In the genomic region with DNA sequence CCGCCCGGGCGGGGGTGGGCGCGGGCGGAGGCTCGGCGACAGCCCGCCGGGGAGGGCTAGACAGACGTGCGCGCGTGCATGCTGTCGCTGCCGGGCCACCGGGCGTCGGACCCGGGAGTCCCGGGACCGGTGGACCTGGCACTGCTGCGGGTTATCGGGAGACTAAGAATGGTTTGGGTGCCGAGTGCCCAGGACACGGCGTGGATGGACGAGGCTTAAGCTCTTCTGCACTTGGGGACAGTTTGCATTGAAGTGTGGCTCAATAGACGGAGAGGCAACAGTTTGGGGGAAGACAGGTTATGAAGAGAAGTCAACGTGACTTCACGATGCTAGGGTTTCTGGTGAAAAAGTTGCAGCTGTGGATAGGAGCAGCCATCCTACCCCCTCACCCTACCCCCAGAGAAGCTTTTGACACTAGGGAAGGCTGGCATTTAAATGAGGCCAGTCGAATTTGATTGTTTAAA, we compare ENCODE assay signal across 8 mouse cellular contexts. TPM values are rescaled to one million over a fixed set of nuclear protein-coding genes. Genes with fewer than 3 reads are reported as not detected.
DNase-seq lines count a peak whose midpoint lies in the region; ATAC-seq and TF ChIP-seq lines count a peak whose summit lies in the region.

No protein-coding gene starts in this region.

- H3K27ac ChIP-seq in ES-E14 (ENCODE audit: insufficient read depth, low read depth, low read length, poor library complexity, severe bottlenecking): no peak overlapping the region
- H3K27ac ChIP-seq in bone marrow macrophage, adult 2 months (ENCODE audit: insufficient read depth, low read depth, low read length): no peak overlapping the region
- peak overlapping the region; percentile 100 for H3K27ac ChIP-seq in hindbrain, embryonic 10.5 days
- peak overlapping the region; percentile 79 for H3K27ac ChIP-seq in lung, postnatal 0 days (ENCODE audit: low read length)

- peaks cover 3 to 4% of the 10 kb centered on the region in 2 experiments; a peak in 2 of 4 replicates for H3K4me1 ChIP-seq in ES-E14 (ENCODE audit: control insufficient read depth in 2 of 2, insufficient read depth in 2 of 2, low read length in 2 of 2, poor library complexity in 1 of 2)
- H3K4me1 ChIP-seq in bone marrow macrophage, adult 2 months (ENCODE audit: control insufficient read depth, insufficient read depth, low read length): no peaks in the 10 kb centered on the region
- peaks cover 48% of the 10 kb centered on the region for H3K4me1 ChIP-seq in hindbrain, embryonic 10.5 days (replicated peaks)
- H3K4me1 ChIP-seq in lung, postnatal 0 days (ENCODE audit: insufficient read depth, low read depth, low read length): peaks cover 7% of the 10 kb centered on the region; the same call in 1 of the 2 replicates

- TF ChIP-seq CTCF in bone marrow macrophage, adult 2 months (IDR thresholded peaks at IDR 0.05; ENCODE audit: low read depth, low read length): no peak
- TF ChIP-seq CTCF in lung, postnatal 0 days (IDR thresholded peaks at IDR 0.05): no peak

- H3K4me2 ChIP-seq in lung, postnatal 0 days (replicated peaks; ENCODE audit: low read depth, low read length): peak overlapping the region; percentile 94

- in situ Hi-C loops in ES-E14 (cut with MboI; ENCODE audit: low sequenced_read_pairs in 2 of 2, unreplicated experiment in 2 of 2): loop anchor here in 1 of 2 experiments (10.0 kb wide), 1 partner anchor 63 kb away; no protein-coding TSS in a partner anchor

- peak overlapping the region; percentile 93 to 94 for H3K4me3 ChIP-seq in ES-E14 (ENCODE audit: insufficient read depth in 1 of 2, low read depth in 1 of 2, low read length in 2 of 2, poor library complexity in 1 of 2, severe bottlenecking in 1 of 2)
- H3K4me3 ChIP-seq in bone marrow macrophage, adult 2 months (ENCODE audit: insufficient read depth, low read length): peak overlapping the region; percentile 69
- H3K4me3 ChIP-seq in hindbrain, embryonic 10.5 days: peak overlapping the region; percentile 94
- peak overlapping the region; percentile 84 for H3K4me3 ChIP-seq in lung, postnatal 0 days (ENCODE audit: low read depth, low read length)

- peak; percentile 16 to 28 for DNase-seq in layer of hippocampus, adult 18-20 months (ENCODE audit: low spot score in 2 of 2)
- DNase-seq in layer of hippocampus, adult 9-10 months (ENCODE audit: low spot score): no peak
- DNase-seq in ES-E14 (ENCODE audit: low read depth, low spot score): no peak
- DNase-seq in hindbrain, embryonic 10.5 days (ENCODE audit: low spot score): no peak
- no peak for DNase-seq in lung, postnatal 0 days (ENCODE audit: low spot score)
- DNase-seq in yolk sac, embryonic 10.5 days (ENCODE audit: low spot score): no peak
- no peak for DNase-seq in ovary, postnatal 14 days (ENCODE audit: low spot score)

- no peaks in the 10 kb centered on the region for H3K9me3 ChIP-seq in ES-E14 (ENCODE audit: control insufficient read depth, insufficient read depth, low read depth, low read length)
- no peaks in the 10 kb centered on the region for H3K9me3 ChIP-seq in hindbrain, embryonic 10.5 days
- H3K9me3 ChIP-seq in lung, postnatal 0 days (ENCODE audit: low read length): no peaks in the 10 kb centered on the region

- no peak for TF ChIP-seq EP300 in lung, postnatal 0 days (IDR thresholded peaks at IDR 0.05)

- no peaks in the 10 kb centered on the region for H3K36me3 ChIP-seq in ES-E14 (ENCODE audit: control insufficient read depth, insufficient read depth, low read length, poor library complexity, severe bottlenecking)
- H3K36me3 ChIP-seq in hindbrain, embryonic 10.5 days: no peaks in the 10 kb centered on the region
- H3K36me3 ChIP-seq in lung, postnatal 0 days (ENCODE audit: insufficient read depth, low read length): no peaks in the 10 kb centered on the region

- WGBS in hindbrain, embryonic 10.5 days: under 1% methylated on average over 32 of the region's 32 CpGs
- under 1% methylated on average over 27 of the region's 32 CpGs for WGBS in lung, postnatal 0 days

- ATAC-seq in lung, postnatal 0 days: no peak

- peak overlapping the region; percentile 80 for H3K9ac ChIP-seq in ES-E14 (ENCODE audit: insufficient read depth, low read depth, low read length, poor library complexity, severe bottlenecking)
- H3K9ac ChIP-seq in lung, postnatal 0 days (replicated peaks; ENCODE audit: low read depth): peak overlapping the region; percentile 60

- no peak for TF ChIP-seq POLR2A in bone marrow macrophage, adult 2 months (IDR thresholded peaks at IDR 0.05; ENCODE audit: borderline replicate concordance, low read depth, low read length)

- H3K27me3 ChIP-seq in hindbrain, embryonic 10.5 days (ENCODE audit: insufficient read depth, poor library complexity, severe bottlenecking): no peaks in the 10 kb centered on the region
- H3K27me3 ChIP-seq in lung, postnatal 0 days (replicated peaks; ENCODE audit: insufficient read depth, low read length): no peaks in the 10 kb centered on the region

TF ChIP-seq in ES-E14, 5 proteins besides CTCF, POLR2A, EP300 and RAD21:
- TF ChIP-seq MAFK (IDR thresholded peaks at IDR 0.05; ENCODE audit: insufficient read depth, low read depth, low read length): no peak
TF ChIP-seq in ES-E14: peak in this region for 0.

RNA-seq across cellular contexts. Expression of a gene that starts 1.3 kb away (rescaled TPM):
- 10 to 100 TPM; 83.9 to 88.1 TPM for total RNA-seq in layer of hippocampus, adult 18-20 months (2021)
- 16.0 and 29.5 TPM in 2 replicates for total RNA-seq in ES-E14 (2012; rRNA removed)
- 0.23 TPM in 1 of 2 replicates, not detected in the other for polyA plus RNA-seq in bone marrow macrophage, adult 2 months (2012; ENCODE audit: insufficient read depth, insufficient read length, missing spikeins)
- polyA plus RNA-seq in hindbrain, embryonic 10.5 days (2016; fragmentation: Nextera tagmentation; extraction: Ambion mirVana): 43.6 and 45.6 TPM in 2 replicates
- polyA plus RNA-seq in lung, postnatal 0 days (2015; fragmentation: Nextera tagmentation; extraction: Ambion mirVana): 32.1 and 36.0 TPM in 2 replicates

Comparison
In these comparisons a context has a peak if more than half of its experiments do, and no peak if none do; other contexts are left out.
1. DNase-seq: peak in layer of hippocampus, adult 18-20 months (2 of 2); none in layer of hippocampus, adult 9-10 months (single experiment), ES-E14 (single experiment), hindbrain, embryonic 10.5 days (single experiment), lung, postnatal 0 days (single experiment), yolk sac, embryonic 10.5 days (single experiment) and ovary, postnatal 14 days (single experiment).
2. H3K27ac ChIP-seq: peak in hindbrain, embryonic 10.5 days (single experiment) and lung, postnatal 0 days (single experiment); none in ES-E14 (single experiment) and bone marrow macrophage, adult 2 months (single experiment).
3. RNA of a gene that starts 1.3 kb away (polyA plus RNA-seq): 43.6 to 45.6 TPM in hindbrain, embryonic 10.5 days and 32.1 to 36.0 TPM in lung, postnatal 0 days; 0.23 TPM in bone marrow macrophage, adult 2 months; every median in the first group is over 10 times any median in the second.
4. Peak in every context shown above with its lines, with median percentiles within 50 percentile points of each other: H3K4me3 ChIP-seq.